Mouse (Mus musculus): ENCODE data around the gene Slc8a1.

DNA sequence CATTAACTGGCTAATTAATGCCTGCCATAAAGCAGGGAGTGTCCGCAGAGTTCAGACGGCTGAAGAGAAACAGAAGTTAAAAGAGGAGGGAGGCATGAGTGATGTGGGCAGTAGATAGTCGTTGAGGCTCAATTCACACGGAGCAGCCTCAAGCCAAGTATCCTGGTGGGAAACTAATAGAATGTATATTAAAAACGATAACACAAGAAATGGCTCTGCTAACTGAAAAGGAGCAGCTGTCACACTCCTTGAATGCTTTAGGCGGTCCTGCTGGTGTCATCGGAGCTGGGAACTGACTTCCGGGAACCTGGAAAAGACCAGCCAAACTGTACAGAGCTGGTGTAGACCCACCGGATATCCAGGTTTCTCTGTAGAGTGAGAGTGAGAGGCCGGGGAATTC is 39.4 kb downstream of the Slc8a1 start:
- no peak for TF ChIP-seq CHD2 (IDR thresholded peaks at IDR 0.05; ENCODE audit: low read depth, low read length)
- TF ChIP-seq ZC3H11A (IDR thresholded peaks at IDR 0.05; ENCODE audit: borderline replicate concordance, low read depth, low read length), result no peak
- TF ChIP-seq ZNF384 (IDR thresholded peaks at IDR 0.05; ENCODE audit: low read depth, low read length), result no peak
- TF ChIP-seq MAFK (IDR thresholded peaks at IDR 0.05; ENCODE audit: insufficient read depth, low read depth, low read length), result no peak
- TF ChIP-seq HCFC1 (IDR thresholded peaks at IDR 0.05; ENCODE audit: borderline replicate concordance, insufficient read depth, low read length), result no peak

All from ES-E14 (cell line).